Mouse (Mus musculus): ENCODE results near the gene Cntnap3. TPM values are rescaled to one million over a fixed set of nuclear protein-coding genes. Genes with fewer than 3 reads are reported as not detected.
"Not testable (repeated sequence)": the region's sequence is repeated elsewhere in the genome, so short reads cannot be mapped to it uniquely, and the experiment has no call there.

Gene Cntnap3
- total RNA-seq (2014; rRNA removed) = 5.8 and 7.4 TPM in 2 replicates
- 3.1 and 4.0 TPM in 2 replicates for polyA plus RNA-seq (2015; fragmentation: Nextera tagmentation; extraction: Ambion mirVana)

DNA sequence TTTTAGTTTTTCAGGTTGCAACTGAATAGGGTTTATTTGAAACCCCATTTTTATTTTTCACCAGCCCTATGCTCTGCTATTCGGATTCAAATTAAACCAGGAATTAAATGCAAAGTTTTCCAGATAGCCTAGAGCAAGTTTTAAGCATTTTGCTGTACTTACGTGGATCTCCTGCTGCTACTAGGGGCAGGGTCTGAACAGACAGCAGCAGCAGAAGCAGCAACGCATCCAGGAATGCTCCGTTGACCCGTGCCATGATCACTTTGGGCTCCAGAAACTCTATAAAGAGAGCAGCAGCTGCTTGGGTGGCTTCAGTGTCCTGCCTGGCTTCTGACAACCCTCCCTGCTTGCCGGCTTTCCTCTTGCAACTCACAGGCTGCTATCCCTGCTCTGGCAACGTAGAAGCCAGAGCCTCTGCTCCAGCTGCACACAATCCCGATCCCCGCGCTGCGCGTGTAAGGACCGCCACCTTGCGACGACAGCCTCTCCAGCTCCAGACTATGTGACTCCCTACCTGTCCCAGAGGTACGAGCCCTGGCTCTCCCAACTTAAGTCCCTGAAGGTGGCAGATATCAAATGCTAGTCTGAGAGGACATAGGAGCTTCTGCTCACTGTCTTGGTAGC lies at the start of gene Cntnap3:
Cntnap3 (minus strand) TSS at position 371 of the 624 bp plus-strand sequence.
- peak; percentile 99 for ATAC-seq
- no peaks in the 10 kb centered on the region for H3K36me3 ChIP-seq (ENCODE audit: insufficient read depth)
- 5% methylated on average over 16 of the region's 16 CpGs for WGBS
- peak within 1 kb of the TSS; percentile 51 for H3K4me2 ChIP-seq (ENCODE audit: low read depth)
- H3K4me1 ChIP-seq (ENCODE audit: insufficient read depth) = no peaks in the 10 kb centered on the region
- peak within 1 kb of the TSS; percentile 35; the same call in 1 of the 2 replicates for H3K9ac ChIP-seq
- peak; percentile 78 for TF ChIP-seq CTCF (IDR thresholded peaks at IDR 0.05; ENCODE audit: low read depth)
- no peaks in the 10 kb centered on the region for H3K9me3 ChIP-seq (ENCODE audit: low read length)
- H3K4me3 ChIP-seq (ENCODE audit: low read depth, low read length) = peak within 1 kb of the TSS; percentile 34
- H3K27me3 ChIP-seq (ENCODE audit: insufficient read depth, low read length) = no peaks in the 10 kb centered on the region
- H3K27ac ChIP-seq (ENCODE audit: low read depth, low read length) = no peak within 1 kb of the TSS
- peak; percentile 83 for DNase-seq

DNA sequence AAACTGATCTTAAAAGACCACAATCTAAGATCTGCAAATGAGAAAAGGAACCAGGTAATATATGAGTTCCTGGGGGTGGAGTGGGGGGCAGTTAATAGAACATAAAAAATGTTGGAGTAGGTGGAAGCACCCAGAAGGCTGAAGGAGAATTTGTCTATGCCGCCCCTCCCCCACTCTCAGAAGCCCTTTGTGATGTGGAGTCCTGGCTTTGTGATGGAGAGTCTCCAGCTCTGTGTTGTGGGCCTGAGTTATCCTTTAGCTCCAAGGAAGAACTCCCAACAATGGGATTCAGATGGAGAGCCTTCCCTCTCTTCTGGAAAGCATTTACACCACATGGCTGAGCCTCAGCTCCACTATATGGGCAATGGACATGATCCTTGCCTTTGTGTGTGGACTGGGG lies 13.4 kb upstream of the Cntnap3 start, which contains the start of gene Spata31:
Spata31 (plus strand) TSS at position 216 of the 400 bp plus-strand sequence.
- H3K9ac ChIP-seq = no peak within 1 kb of the TSS
- WGBS = 76% methylated on average over 1 of the region's 1 CpGs
- no peaks in the 10 kb centered on the region for H3K4me1 ChIP-seq (ENCODE audit: insufficient read depth)
- DNase-seq = no peak
- no peaks in the 10 kb centered on the region for H3K36me3 ChIP-seq (ENCODE audit: insufficient read depth)
- no peak within 1 kb of the TSS for H3K4me3 ChIP-seq (ENCODE audit: low read depth, low read length)
- H3K9me3 ChIP-seq (ENCODE audit: low read length) = no peaks in the 10 kb centered on the region
- H3K27me3 ChIP-seq (ENCODE audit: insufficient read depth, low read length) = no peaks in the 10 kb centered on the region
- no peak within 1 kb of the TSS for H3K27ac ChIP-seq (ENCODE audit: low read depth, low read length)
- no peak within 1 kb of the TSS for H3K4me2 ChIP-seq (ENCODE audit: low read depth)
- ATAC-seq = no peak
- TF ChIP-seq CTCF (IDR thresholded peaks at IDR 0.05; ENCODE audit: low read depth) = no peak

DNA sequence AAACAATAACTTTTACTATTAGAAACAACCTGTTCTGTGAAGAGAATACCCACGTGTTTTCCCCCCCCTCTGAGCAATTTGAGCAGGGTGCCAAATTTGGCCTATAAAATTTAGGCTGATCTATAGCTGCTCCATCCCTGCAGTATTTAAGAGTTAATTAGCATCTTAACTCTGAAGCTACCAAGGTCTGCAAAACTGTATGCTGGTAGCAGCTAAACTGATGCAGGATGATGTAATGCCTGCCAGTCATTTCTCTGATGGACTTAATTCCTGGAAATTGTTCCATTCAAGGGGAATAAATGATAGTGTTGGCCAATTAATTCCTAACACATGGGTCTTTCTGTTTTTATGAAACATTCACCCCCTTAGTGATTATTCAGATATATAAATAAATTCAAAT lies 623 bp downstream of the Cntnap3 start:
- H3K9ac ChIP-seq = 0 out of 2 replicates have a peak overlapping the region, but pooled peaks have one; percentile 35
- DNase-seq (no peak), ATAC-seq (no peak)
- H3K4me3 ChIP-seq (ENCODE audit: low read depth, low read length) = peak overlapping the region; percentile 17; the same call in 1 of the 2 replicates
- no peak for TF ChIP-seq CTCF (IDR thresholded peaks at IDR 0.05; ENCODE audit: low read depth)
- no peaks in the 10 kb centered on the region for H3K36me3 ChIP-seq (ENCODE audit: insufficient read depth)
- 14% methylated on average over 1 of the region's 1 CpGs for WGBS
- H3K27ac ChIP-seq (ENCODE audit: low read depth, low read length) = no peak overlapping the region
- no peaks in the 10 kb centered on the region for H3K27me3 ChIP-seq (ENCODE audit: insufficient read depth, low read length)
- H3K4me1 ChIP-seq (ENCODE audit: insufficient read depth) = no peaks in the 10 kb centered on the region
- H3K4me2 ChIP-seq (ENCODE audit: low read depth) = no peak overlapping the region
- no peaks in the 10 kb centered on the region for H3K9me3 ChIP-seq (ENCODE audit: low read length)

DNA sequence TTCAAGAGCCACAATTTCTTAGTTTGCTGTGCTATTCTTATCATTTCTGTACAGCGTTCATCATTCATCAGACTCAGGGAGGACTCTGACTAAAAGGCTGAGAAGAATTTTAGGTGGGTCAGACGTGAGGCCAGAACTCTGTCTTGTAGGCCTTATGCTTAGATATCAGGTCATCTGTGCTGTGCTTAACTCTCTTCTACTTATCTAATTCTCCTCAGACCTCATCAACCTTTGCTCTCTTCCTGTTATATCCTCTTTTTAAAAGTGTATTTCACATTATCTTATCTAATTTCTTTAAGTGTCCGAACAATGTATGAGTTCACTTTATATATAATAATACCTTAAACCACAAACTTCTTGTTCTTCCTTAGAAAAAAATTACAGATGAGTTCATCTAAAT lies 38.4 kb downstream of the Cntnap3 start:
- no peak overlapping the region for H3K27ac ChIP-seq (ENCODE audit: low read depth, low read length)
- H3K4me2 ChIP-seq (ENCODE audit: low read depth) = no peak overlapping the region
- no peak overlapping the region for H3K4me3 ChIP-seq (ENCODE audit: low read depth, low read length)
- WGBS = 95% methylated on average over 3 of the region's 3 CpGs
- DNase-seq = no peak
- H3K36me3 ChIP-seq (ENCODE audit: insufficient read depth) = no peaks in the 10 kb centered on the region
- no peaks in the 10 kb centered on the region for H3K27me3 ChIP-seq (ENCODE audit: insufficient read depth, low read length)
- TF ChIP-seq CTCF (IDR thresholded peaks at IDR 0.05; ENCODE audit: low read depth) = no peak
- H3K9me3 ChIP-seq (ENCODE audit: low read length) = no peaks in the 10 kb centered on the region
- no peak for ATAC-seq
- H3K4me1 ChIP-seq (ENCODE audit: insufficient read depth) = no peaks in the 10 kb centered on the region
- no peak overlapping the region for H3K9ac ChIP-seq

DNA sequence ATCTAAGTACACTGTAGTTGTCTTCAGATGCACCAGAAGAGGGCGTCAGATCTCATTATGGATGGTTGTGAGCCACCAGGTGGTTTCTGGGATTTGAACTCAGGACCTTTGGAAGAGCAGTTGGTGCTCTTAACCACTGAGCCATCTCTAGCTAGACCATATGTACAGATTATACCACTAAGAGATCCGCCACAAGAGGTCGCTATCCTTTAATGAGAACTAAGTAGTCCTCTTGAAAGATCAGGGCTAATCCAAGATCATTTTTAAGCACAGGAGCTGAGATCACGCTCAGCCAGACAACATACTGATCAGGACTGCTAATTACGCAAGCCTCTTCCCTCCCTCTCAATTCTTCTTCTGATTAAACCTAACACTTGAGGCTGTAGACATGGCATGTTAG lies 78.9 kb downstream of the Cntnap3 start:
- not testable (repeated sequence) for H3K9me3 ChIP-seq (ENCODE audit: low read length); H3K4me2 ChIP-seq (ENCODE audit: low read depth); H3K27ac ChIP-seq (ENCODE audit: low read depth, low read length); H3K4me3 ChIP-seq (ENCODE audit: low read depth, low read length); ATAC-seq; H3K27me3 ChIP-seq (ENCODE audit: insufficient read depth, low read length); H3K9ac ChIP-seq; H3K4me1 ChIP-seq (ENCODE audit: insufficient read depth); H3K36me3 ChIP-seq (ENCODE audit: insufficient read depth); DNase-seq
- 57% methylated on average over 5 of the region's 5 CpGs for WGBS

DNA sequence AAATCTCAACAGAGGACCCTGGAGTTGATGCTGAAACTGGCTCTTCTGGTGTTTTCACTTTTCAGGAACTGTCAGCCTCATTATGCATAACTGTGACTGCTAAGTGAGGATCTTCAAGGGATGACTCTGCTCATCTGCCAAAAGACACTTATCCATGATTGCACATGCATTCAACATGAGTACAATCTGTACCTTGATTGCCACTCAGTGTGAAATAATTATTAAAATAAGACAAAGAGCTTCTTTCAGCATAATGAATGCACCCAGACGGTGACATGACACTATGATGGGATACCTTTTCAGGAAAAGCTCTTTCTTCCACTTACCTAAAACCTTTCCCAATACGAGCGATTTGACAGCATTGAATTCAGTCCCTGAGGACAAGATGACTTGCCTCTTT lies 158.4 kb downstream of the Cntnap3 start:
- no peak overlapping the region for H3K27ac ChIP-seq (ENCODE audit: low read depth, low read length)
- 56% methylated on average over 3 of the region's 3 CpGs for WGBS
- no peak overlapping the region for H3K9ac ChIP-seq
- no peak overlapping the region for H3K4me3 ChIP-seq (ENCODE audit: low read depth, low read length)
- no peaks in the 10 kb centered on the region for H3K9me3 ChIP-seq (ENCODE audit: low read length)
- H3K36me3 ChIP-seq (ENCODE audit: insufficient read depth) = no peaks in the 10 kb centered on the region
- DNase-seq = peak; percentile 24
- no peak for TF ChIP-seq CTCF (IDR thresholded peaks at IDR 0.05; ENCODE audit: low read depth)
- peak; percentile 95 for ATAC-seq
- H3K27me3 ChIP-seq (ENCODE audit: insufficient read depth, low read length) = no peaks in the 10 kb centered on the region
- H3K4me2 ChIP-seq (ENCODE audit: low read depth) = no peak overlapping the region
- no peaks in the 10 kb centered on the region for H3K4me1 ChIP-seq (ENCODE audit: insufficient read depth)

DNA sequence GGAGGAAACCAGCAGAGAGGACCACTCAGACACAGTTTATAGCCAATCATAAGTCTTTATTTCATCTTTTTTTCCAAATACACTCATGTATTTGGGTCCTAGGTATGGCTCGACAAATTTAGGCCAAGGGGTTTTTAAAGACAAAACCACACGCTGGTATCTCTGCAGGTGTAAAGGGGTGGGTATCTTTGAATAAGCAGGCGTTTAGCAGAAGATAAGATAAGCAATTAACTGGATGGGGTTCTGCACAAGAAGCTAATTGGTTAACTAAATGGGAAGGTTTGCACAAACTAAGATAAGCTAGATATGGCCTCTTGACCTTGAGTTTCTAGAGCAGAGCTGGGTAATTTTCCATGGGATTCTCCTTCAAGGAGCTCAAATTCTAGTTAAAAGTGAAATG lies 171.5 kb downstream of the Cntnap3 start:
- Histone ChIP-seq H3K4me1 (ENCODE audit: insufficient read depth) (no peaks in the 10 kb centered on the region), H3K4me3 (ENCODE audit: low read depth, low read length) (no peak overlapping the region), H3K36me3 (ENCODE audit: insufficient read depth) (no peaks in the 10 kb centered on the region), H3K4me2 (ENCODE audit: low read depth) (no peak overlapping the region), H3K9ac (no peak overlapping the region), H3K27me3 (ENCODE audit: insufficient read depth, low read length) (no peaks in the 10 kb centered on the region), H3K27ac (ENCODE audit: low read depth, low read length) (no peak overlapping the region), H3K9me3 (ENCODE audit: low read length) (no peaks in the 10 kb centered on the region)
- 80% methylated on average over 3 of the region's 3 CpGs for WGBS
- TF ChIP-seq CTCF (IDR thresholded peaks at IDR 0.05; ENCODE audit: low read depth) = no peak
- ATAC-seq = no peak
- no peak for DNase-seq
